Mouse (Mus musculus): Measurements from ENCODE around the gene Slc24a3.

DNA sequence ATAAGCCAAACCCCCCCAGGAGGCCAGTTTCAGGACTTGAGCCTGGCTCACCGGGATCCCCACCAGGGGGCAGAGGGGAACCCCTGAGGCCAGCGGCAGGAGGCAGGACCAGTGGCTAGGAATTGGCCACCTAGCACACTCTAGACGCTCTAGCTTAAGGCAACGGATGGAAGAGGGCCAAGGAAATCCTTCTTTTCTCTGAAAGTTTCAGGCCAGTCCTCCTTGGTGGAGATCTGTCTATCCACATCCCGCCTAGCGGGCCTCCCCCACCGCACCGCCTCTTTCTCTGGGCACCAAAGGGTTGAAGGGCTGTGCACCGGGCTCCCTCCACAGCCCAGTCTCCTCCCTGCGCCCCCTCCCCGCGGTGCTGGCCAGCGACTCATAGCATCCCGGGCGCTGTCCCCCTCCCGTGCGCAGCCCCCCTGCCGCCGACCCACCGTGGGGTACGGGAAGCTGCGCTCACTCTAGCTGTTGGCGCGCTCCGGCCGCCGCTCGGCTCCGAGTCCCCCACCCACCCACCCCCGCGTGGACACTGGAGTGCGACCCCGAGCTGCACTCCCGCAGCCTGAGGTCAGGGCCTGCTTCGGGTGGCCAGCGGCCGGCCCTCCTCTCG is 397 bp upstream of the Slc24a3 start:
- TF ChIP-seq CTCF (IDR thresholded peaks at IDR 0.05; ENCODE audit: extremely low read depth, insufficient read depth, low read length): peak; percentile 31; the same call in 1 of the 2 replicates
- TF ChIP-seq POLR2A (IDR thresholded peaks at IDR 0.05; ENCODE audit: extremely low read depth, insufficient read depth, low read length): no peak
